11 mouse cellular contexts compared by ENCODE assay signal in genomic region chr5:53546979-53547472, GRCm38 (mm10).
DNase-seq lines count a peak whose midpoint lies in the region; ATAC-seq and TF ChIP-seq lines count a peak whose summit lies in the region.
"Had no signal": no experiment of that assay in that cellular context is flagged by ENCODE, and none has a peak within 500 bp of the region (broad histone marks: within the 10 kb centered on the region; RNA-seq: fewer than 3 reads in every experiment).

No protein-coding gene starts in this region.

- H3K4me3 ChIP-seq in kidney, embryonic 15.5 days (replicated peaks), result no peak overlapping the region
- H3K4me3 ChIP-seq in ES-Bruce4 (ENCODE audit: low read depth, low read length), result no peak overlapping the region
- H3K4me3 ChIP-seq: erythroblast, embryonic 14.5 days; liver, embryonic 12.5 days had no signal

- no peak overlapping the region for H3K9ac ChIP-seq in kidney, embryonic 15.5 days
- H3K9ac ChIP-seq in ES-Bruce4 (ENCODE audit: low read depth, poor library complexity, severe bottlenecking), result peak overlapping the region; percentile 71
- H3K9ac ChIP-seq: liver, embryonic 12.5 days had no signal

- H3K4me1 ChIP-seq in kidney, embryonic 15.5 days, result no peaks in the 10 kb centered on the region
- H3K4me1 ChIP-seq in ES-Bruce4 (ENCODE audit: control insufficient read depth, insufficient read depth, low read length), result peaks cover 11% of the 10 kb centered on the region
- H3K4me1 ChIP-seq: liver, embryonic 12.5 days had no signal

- TF ChIP-seq CTCF in ES-Bruce4 (IDR thresholded peaks at IDR 0.05; ENCODE audit: low read depth, low read length), result no peak

- TF ChIP-seq POLR2A in ES-Bruce4 (IDR thresholded peaks at IDR 0.05; ENCODE audit: insufficient read depth, low read length), result no peak

- 0 out of 2 replicates have a peak, but pooled peaks have one; percentile 25 for TF ChIP-seq EP300 in ES-Bruce4 (IDR thresholded peaks at IDR 0.05; ENCODE audit: insufficient read depth, low read depth, low read length)

- no peaks in the 10 kb centered on the region for H3K36me3 ChIP-seq in kidney, embryonic 15.5 days
- no peaks in the 10 kb centered on the region for H3K36me3 ChIP-seq in ES-Bruce4 (ENCODE audit: control insufficient read depth, insufficient read depth, low read length, poor library complexity, severe bottlenecking)
- H3K36me3 ChIP-seq: liver, embryonic 12.5 days had no signal

- H3K4me2 ChIP-seq in kidney, embryonic 15.5 days, result no peak overlapping the region
- H3K4me2 ChIP-seq: liver, embryonic 12.5 days had no signal

- no peaks in the 10 kb centered on the region for H3K9me3 ChIP-seq in kidney, embryonic 15.5 days (replicated peaks)
- H3K9me3 ChIP-seq in ES-Bruce4 (replicated peaks; ENCODE audit: control insufficient read depth, insufficient read depth, low read length, poor library complexity, severe bottlenecking), result no peaks in the 10 kb centered on the region
- H3K9me3 ChIP-seq: liver, embryonic 12.5 days had no signal

- H3K27me3 ChIP-seq in kidney, embryonic 15.5 days, result no peaks in the 10 kb centered on the region
- H3K27me3 ChIP-seq in ES-Bruce4 (ENCODE audit: control insufficient read depth, insufficient read depth, low read length, poor library complexity, severe bottlenecking), result no peaks in the 10 kb centered on the region
- H3K27me3 ChIP-seq: liver, embryonic 12.5 days had no signal

- WGBS in kidney, embryonic 15.5 days, result 51% methylated on average over 9 of the region's 9 CpGs

- ATAC-seq in kidney, embryonic 15.5 days (replicated peaks; ENCODE audit: low FRiP score), result no peak
- ATAC-seq: liver, embryonic 12.5 days had no signal

- no peak overlapping the region for H3K27ac ChIP-seq in kidney, embryonic 15.5 days
- H3K27ac ChIP-seq in ES-Bruce4 (ENCODE audit: insufficient read depth, low read length), result peak overlapping the region; percentile 88
- H3K27ac ChIP-seq: liver, embryonic 12.5 days had no signal

- DNase-seq in kidney, adult 9 months, result peak; percentile 12
- peak; percentile 6 for DNase-seq in brain, adult 2 months (ENCODE audit: low read depth, low spot score)
- peak; percentile 55 for DNase-seq in lung, postnatal 10 days
- no peak for DNase-seq in left cerebral cortex, adult 9 months (ENCODE audit: low spot score in 2 of 2)
- no peak for DNase-seq in testis, postnatal 14 days (ENCODE audit: low spot score)
- no peak for DNase-seq in cerebellum, adult 8-10 months
- DNase-seq: cerebellum, adult 2 months had no signal

Comparison
In these comparisons a context has a peak if more than half of its experiments do, and no peak if none do; other contexts are left out.
1. DNase-seq: peak in kidney, adult 9 months (single experiment), brain, adult 2 months (single experiment) and lung, postnatal 10 days (single experiment); none in left cerebral cortex, adult 9 months (0 of 2), testis, postnatal 14 days (single experiment) and cerebellum, adult 8-10 months (single experiment).